In genomic region chr1:177340232-177340631, GRCm38 (mm10) we compare ENCODE assay signal across 21 mouse cellular contexts.
A peak's percentile ranks its signal among the peaks of the same experiment; 100 is the strongest.
DNase-seq lines count a peak whose midpoint lies in the region; ATAC-seq lines count a peak whose summit lies in the region.
"Had no signal": no experiment of that assay in that cellular context is flagged by ENCODE, and none has a peak within 500 bp of the region (broad histone marks: within the 10 kb centered on the region; RNA-seq: fewer than 3 reads in every experiment).

No protein-coding gene starts in this region.

- H3K9ac ChIP-seq in forebrain, embryonic 12.5 days: no peak overlapping the region
- no peak overlapping the region for H3K9ac ChIP-seq in forebrain, embryonic 15.5 days (replicated peaks)
- no peak overlapping the region for H3K9ac ChIP-seq in midbrain, embryonic 11.5 days (ENCODE audit: low read length)
- H3K9ac ChIP-seq in midbrain, embryonic 16.5 days (ENCODE audit: low read depth, low read length): no peak overlapping the region
- H3K9ac ChIP-seq: embryonic facial prominence, embryonic 12.5 days; forebrain, embryonic 13.5 days; hindbrain, embryonic 12.5 days had no signal

- no peak overlapping the region for H3K4me3 ChIP-seq in forebrain, embryonic 12.5 days (replicated peaks)
- no peak overlapping the region for H3K4me3 ChIP-seq in forebrain, embryonic 15.5 days
- no peak overlapping the region for H3K4me3 ChIP-seq in midbrain, embryonic 11.5 days (ENCODE audit: low read depth, low read length)
- no peak overlapping the region for H3K4me3 ChIP-seq in midbrain, embryonic 16.5 days (ENCODE audit: low read depth, low read length)
- H3K4me3 ChIP-seq: embryonic facial prominence, embryonic 12.5 days; forebrain, embryonic 13.5 days; heart, adult 2 months; hindbrain, embryonic 12.5 days had no signal

- H3K9me3 ChIP-seq in forebrain, embryonic 12.5 days: no peaks in the 10 kb centered on the region
- H3K9me3 ChIP-seq in forebrain, embryonic 15.5 days: no peaks in the 10 kb centered on the region
- H3K9me3 ChIP-seq in midbrain, embryonic 11.5 days (ENCODE audit: control insufficient read depth, low read length): no peaks in the 10 kb centered on the region
- no peaks in the 10 kb centered on the region for H3K9me3 ChIP-seq in midbrain, embryonic 16.5 days (replicated peaks; ENCODE audit: control insufficient read depth, low read length, poor library complexity, severe bottlenecking)
- H3K9me3 ChIP-seq: embryonic facial prominence, embryonic 12.5 days; forebrain, embryonic 13.5 days; hindbrain, embryonic 12.5 days had no signal

- DNase-seq in kidney, postnatal 10 days: peak; percentile 7
- no peak for DNase-seq in kidney, adult 9 months
- DNase-seq in midbrain, embryonic 11.5 days (ENCODE audit: low spot score, missing footprints): peak; percentile 81
- no peak for DNase-seq in embryo, embryonic 10 days (ENCODE audit: low spot score)
- DNase-seq: adrenal gland, postnatal 14 days; cerebellum, adult 18-20 months; cerebellum, adult 9-11 months; cerebellum, postnatal 36 days; embryo, embryonic 11 days; gastrocnemius, postnatal 36 days; heart, adult 2 months had no signal

- peaks cover 27% of the 10 kb centered on the region for H3K4me1 ChIP-seq in forebrain, embryonic 12.5 days
- peaks cover 15% of the 10 kb centered on the region for H3K4me1 ChIP-seq in forebrain, embryonic 15.5 days
- peaks cover 14% of the 10 kb centered on the region for H3K4me1 ChIP-seq in midbrain, embryonic 11.5 days (ENCODE audit: control insufficient read depth, insufficient read depth, low read length)
- H3K4me1 ChIP-seq in midbrain, embryonic 16.5 days (ENCODE audit: control insufficient read depth, insufficient read depth, low read length): peaks cover 6% of the 10 kb centered on the region; the same call in 1 of the 2 replicates

- H3K36me3 ChIP-seq in forebrain, embryonic 12.5 days (replicated peaks): no peaks in the 10 kb centered on the region
- no peaks in the 10 kb centered on the region for H3K36me3 ChIP-seq in forebrain, embryonic 15.5 days
- no peaks in the 10 kb centered on the region for H3K36me3 ChIP-seq in midbrain, embryonic 11.5 days (ENCODE audit: control insufficient read depth, insufficient read depth, low read length)
- H3K36me3 ChIP-seq in midbrain, embryonic 16.5 days (ENCODE audit: control insufficient read depth, insufficient read depth, low read length): no peaks in the 10 kb centered on the region
- H3K36me3 ChIP-seq: embryonic facial prominence, embryonic 12.5 days; hindbrain, embryonic 12.5 days had no signal

- WGBS in forebrain, embryonic 12.5 days: 82% methylated on average over 3 of the region's 3 CpGs
- WGBS in forebrain, embryonic 15.5 days: 72% methylated on average over 3 of the region's 3 CpGs
- 75% methylated on average over 3 of the region's 3 CpGs for WGBS in midbrain, embryonic 11.5 days
- WGBS in midbrain, embryonic 16.5 days: 74% methylated on average over 3 of the region's 3 CpGs

- H3K4me2 ChIP-seq in forebrain, embryonic 12.5 days: no peak overlapping the region
- H3K4me2 ChIP-seq in forebrain, embryonic 15.5 days (replicated peaks): no peak overlapping the region
- H3K4me2 ChIP-seq in midbrain, embryonic 11.5 days: no peak overlapping the region
- no peak overlapping the region for H3K4me2 ChIP-seq in midbrain, embryonic 16.5 days (ENCODE audit: low read length)
- H3K4me2 ChIP-seq: embryonic facial prominence, embryonic 12.5 days; forebrain, embryonic 13.5 days; heart, embryonic 11.5 days; hindbrain, embryonic 12.5 days had no signal

- H3K27ac ChIP-seq in forebrain, embryonic 12.5 days: 0 out of 2 replicates have a peak overlapping the region, but pooled peaks have one; percentile 19
- H3K27ac ChIP-seq in forebrain, embryonic 15.5 days (replicated peaks): no peak overlapping the region
- H3K27ac ChIP-seq in midbrain, embryonic 11.5 days (ENCODE audit: low read depth, low read length): no peak overlapping the region
- no peak overlapping the region for H3K27ac ChIP-seq in midbrain, embryonic 16.5 days (ENCODE audit: low read length)
- H3K27ac ChIP-seq: embryonic facial prominence, embryonic 12.5 days; forebrain, embryonic 13.5 days; heart, adult 2 months; hindbrain, embryonic 12.5 days; hindbrain, postnatal 0 days had no signal

- no peak for ATAC-seq in forebrain, embryonic 12.5 days (ENCODE audit: low FRiP score)
- ATAC-seq in forebrain, embryonic 15.5 days (replicated peaks): no peak
- no peak for ATAC-seq in midbrain, embryonic 11.5 days (ENCODE audit: low FRiP score)
- ATAC-seq in midbrain, embryonic 16.5 days: no peak
- ATAC-seq: activated CD4-positive, CD25-positive, alpha-beta regulatory T cell, adult 4 months; forebrain, embryonic 13.5 days; hindbrain, postnatal 0 days; Patski had no signal

- H3K27me3 ChIP-seq in forebrain, embryonic 12.5 days: no peaks in the 10 kb centered on the region
- no peaks in the 10 kb centered on the region for H3K27me3 ChIP-seq in forebrain, embryonic 15.5 days
- H3K27me3 ChIP-seq in midbrain, embryonic 11.5 days (ENCODE audit: control insufficient read depth, insufficient read depth, low read length): no peaks in the 10 kb centered on the region
- H3K27me3 ChIP-seq in midbrain, embryonic 16.5 days (ENCODE audit: control insufficient read depth, insufficient read depth, low read depth, low read length): no peaks in the 10 kb centered on the region
- H3K27me3 ChIP-seq: embryonic facial prominence, embryonic 12.5 days; forebrain, embryonic 13.5 days; hindbrain, embryonic 12.5 days; Patski had no signal

Comparison
In these comparisons a context has a peak if more than half of its experiments do, and no peak if none do; other contexts are left out.
1. DNase-seq: peak in kidney, postnatal 10 days (single experiment) and midbrain, embryonic 11.5 days (single experiment); none in kidney, adult 9 months (single experiment) and embryo, embryonic 10 days (single experiment).